Comparison of ENCODE assay signal across 18 mouse cellular contexts in the genomic region with DNA sequence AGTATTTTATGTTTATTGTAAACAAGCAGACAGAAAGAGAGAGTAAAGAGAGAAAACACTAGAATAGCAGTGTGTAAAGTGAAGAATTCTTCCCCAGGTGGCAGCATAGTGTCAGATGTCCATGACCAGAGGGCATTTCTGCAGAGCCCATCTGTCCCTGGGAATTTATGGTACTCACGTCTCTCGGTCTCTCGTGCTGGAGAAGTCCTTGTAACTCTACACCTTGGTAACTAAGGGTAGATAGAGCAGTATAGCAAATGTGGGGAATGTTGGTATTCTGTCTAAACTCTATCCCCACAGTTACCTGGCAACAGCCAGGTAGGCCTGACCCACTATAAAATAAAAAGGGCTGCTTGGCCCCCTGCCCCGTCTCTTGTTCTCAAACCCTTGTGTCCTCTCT.
"Had no signal": no experiment of that assay in that cellular context is flagged by ENCODE, and none has a peak within 500 bp of the region (broad histone marks: within the 10 kb centered on the region; RNA-seq: fewer than 3 reads in every experiment).

No protein-coding gene starts in this region.

- H3K4me3 ChIP-seq: limb, embryonic 12.5 days; liver, embryonic 13.5 days; megakaryocyte, embryonic 14.5 days; midbrain, embryonic 12.5 days; neural tube, embryonic 13.5 days had no signal

- H3K4me2 ChIP-seq: limb, embryonic 12.5 days; liver, embryonic 13.5 days; midbrain, embryonic 12.5 days; neural tube, embryonic 13.5 days had no signal

- H3K4me1 ChIP-seq: liver, embryonic 13.5 days; megakaryocyte, embryonic 14.5 days; midbrain, embryonic 12.5 days had no signal

- ATAC-seq: liver, postnatal 0 days; lung, postnatal 0 days; midbrain, embryonic 16.5 days had no signal

- H3K27me3 ChIP-seq: limb, embryonic 12.5 days; liver, embryonic 13.5 days; megakaryocyte, embryonic 14.5 days; midbrain, embryonic 12.5 days; neural tube, embryonic 13.5 days had no signal

- H3K27ac ChIP-seq: limb, embryonic 12.5 days; liver, embryonic 13.5 days; macrophage; midbrain, embryonic 12.5 days; neural tube, embryonic 13.5 days had no signal

- H3K36me3 ChIP-seq: limb, embryonic 12.5 days; liver, embryonic 13.5 days; midbrain, embryonic 12.5 days; neural tube, embryonic 13.5 days had no signal

- H3K9ac ChIP-seq: limb, embryonic 12.5 days; liver, embryonic 13.5 days; liver, postnatal 0 days; midbrain, embryonic 12.5 days; neural tube, embryonic 13.5 days had no signal

- DNase-seq: kidney, postnatal 36 days; layer of hippocampus, adult 9-11 months; layer of hippocampus, postnatal 36 days; liver; liver, embryonic 13.5 days; liver, postnatal 0 days; retina, postnatal 1 day; right cerebral cortex, postnatal 4 days; spleen, adult 18-20 months; thymus, adult 18-20 months; thymus, postnatal 14 days had no signal

- H3K9me3 ChIP-seq: limb, embryonic 12.5 days; liver, embryonic 13.5 days; megakaryocyte, embryonic 14.5 days; midbrain, embryonic 12.5 days; neural tube, embryonic 13.5 days had no signal
